Mouse (Mus musculus) stomach, embryonic 14.5 days (tissue): ENCODE results near the gene Stap2. TPM values are rescaled to one million over a fixed set of nuclear protein-coding genes. Genes with fewer than 3 reads are reported as not detected.

Source experiments
- ATAC-seq: fragments of 200-750 bp; cut with Nextera tagmentation; 2 replicates; pipeline ENCODE4 v1.8.0; 2017; ENCODE audit warnings: low read depth, moderate TSS enrichment; ENCODE audit not compliant: insufficient number of reproducible peaks, insufficient read depth, low FRiP score
- H3K27ac ChIP-seq: fragments of 300-500 bp; sonication (generic); 2 replicates; pipeline ENCODE4 v1.5.1; 2014; ENCODE audit warnings: mild to moderate bottlenecking, low read length, moderate library complexity, mixed read lengths
- H3K27me3 ChIP-seq: fragments of 300-500 bp; sonication (generic); 2 replicates; pipeline ENCODE4 v1.6.1; 2014; ENCODE audit warnings: low read length, control low read depth, mixed read lengths; ENCODE audit not compliant: control insufficient read depth, insufficient read depth
- H3K36me3 ChIP-seq: fragments of 300-500 bp; sonication (generic); 2 replicates; pipeline ENCODE4 v1.6.1; 2014; ENCODE audit warnings: mild to moderate bottlenecking, control low read depth, low read length, moderate library complexity, mixed read lengths; ENCODE audit not compliant: control insufficient read depth, insufficient read depth
- H3K4me1 ChIP-seq: fragments of 300-500 bp; sonication (generic); 2 replicates; pipeline ENCODE4 v1.6.1; 2014; ENCODE audit warnings: low read length, control low read depth, mixed read lengths; ENCODE audit not compliant: control insufficient read depth, insufficient read depth
- H3K4me2 ChIP-seq: fragments of 300-500 bp; sonication (generic); replicated peaks from 2 replicates; pipeline ENCODE4 v1.6.1; 2014; ENCODE audit warnings: low read depth, low read length, control low read depth
- H3K4me3 ChIP-seq: fragments of 300-500 bp; sonication (generic); 2 replicates; pipeline ENCODE4 v1.5.1; 2014; ENCODE audit warnings: low read depth, low read length, control low read depth
- H3K9ac ChIP-seq: fragments of 300-500 bp; sonication (generic); replicated peaks from 2 replicates; pipeline ENCODE4 v1.6.1; 2014; ENCODE audit warnings: low read depth, mild to moderate bottlenecking, control low read depth, low read length, moderate library complexity, mixed read lengths
- H3K9me3 ChIP-seq: fragments of 300-500 bp; sonication (generic); 2 replicates; pipeline ENCODE4 v1.6.1; 2016; ENCODE audit warnings: low read depth, low read length, control low read depth; ENCODE audit not compliant: control insufficient read depth
- WGBS: fragments of 180-500 bp; shearing (Covaris S2); extraction: QIAGEN DNeasy Blood & Tissue Kit; methylation state at CpG from one replicate; pipeline ENCODE4 v1.1.7; 2014; 5-methylcytosine and 5-hydroxymethylcytosine counted together
- polyA plus RNA-seq: library from polyadenylated mRNA; unstranded; fragments of >200 nt; fragmentation: Nextera tagmentation; extraction: Ambion mirVana; gene quantifications from 2 replicates; pipeline ENCODE4 v1.2.1, GENCODE M21; 2014

The Stap2 gene
- polyA plus RNA-seq, 1 experiment from 2014 or later, result 19.7 TPM

- Histone ChIP-seq H3K9ac (peak within 1 kb of the TSS; percentile 94), H3K4me1 (peaks cover 21% of the 10 kb centered on the region), H3K4me3 (peak within 1 kb of the TSS; percentile 82), H3K27ac (peak within 1 kb of the TSS; percentile 91), H3K36me3 (peaks cover 16% of the 10 kb centered on the region), H3K4me2 (peak within 1 kb of the TSS; percentile 79), H3K27me3 (no peaks in the 10 kb centered on the region), H3K9me3 (no peaks in the 10 kb centered on the region)
- under 1% methylated on average over 74 of the region's 74 CpGs for WGBS
- ATAC-seq, result peak; percentile 90
Observed at GRCm38 (mm10) chr17:56036176-56036900, 31.0 kb upstream of the Stap2 start, which contains the start of gene Sh3gl1. TSS of gene Sh3gl1 (minus strand) at chr17:56036635.

- no peaks in the 10 kb centered on the region for H3K27me3 ChIP-seq
- H3K4me1 ChIP-seq, result peaks cover 18% of the 10 kb centered on the region
- H3K9me3 ChIP-seq, result no peaks in the 10 kb centered on the region
- H3K9ac ChIP-seq, result peak overlapping the region; percentile 94; the same call in 1 of the 2 replicates
- H3K4me2 ChIP-seq, result peak overlapping the region; percentile 79
- H3K36me3 ChIP-seq, result peaks cover 20% of the 10 kb centered on the region
- 54% methylated on average over 4 of the region's 4 CpGs for WGBS
- no peak for ATAC-seq
- H3K27ac ChIP-seq, result no peak overlapping the region; the same call in 1 of the 2 replicates
- peak overlapping the region; percentile 82 for H3K4me3 ChIP-seq
Observed at GRCm38 (mm10) chr17:56035216-56035615, 29.8 kb upstream of the Stap2 start.

GRCm38 (mm10) chr17:56034726-56035100, 29.3 kb upstream of the Stap2 start:
- H3K27ac ChIP-seq, result no peak overlapping the region
- no peak overlapping the region for H3K9ac ChIP-seq
- no peaks in the 10 kb centered on the region for H3K27me3 ChIP-seq
- peak overlapping the region; percentile 82; the same call in 1 of the 2 replicates for H3K4me3 ChIP-seq
- H3K4me1 ChIP-seq, result peaks cover 18% of the 10 kb centered on the region
- H3K4me2 ChIP-seq, result peak overlapping the region; percentile 79
- ATAC-seq, result no peak
- peaks cover 21% of the 10 kb centered on the region for H3K36me3 ChIP-seq
- WGBS, result 72% methylated on average over 6 of the region's 6 CpGs
- H3K9me3 ChIP-seq, result no peaks in the 10 kb centered on the region

- Histone ChIP-seq H3K9ac (no peak overlapping the region), H3K4me2 (peak overlapping the region; percentile 79; the same call in 1 of the 2 replicates)
Observed at GRCm38 (mm10) chr17:56034040-56034725, 28.8 kb upstream of the Stap2 start.

GRCm38 (mm10) chr17:56032831-56033230, 27.4 kb upstream of the Stap2 start:
- H3K9me3 ChIP-seq, result no peaks in the 10 kb centered on the region
- peaks cover 18% of the 10 kb centered on the region for H3K4me1 ChIP-seq
- H3K4me3 ChIP-seq, result no peak overlapping the region
- peaks cover 31% of the 10 kb centered on the region for H3K36me3 ChIP-seq
- H3K27ac ChIP-seq, result no peak overlapping the region
- H3K4me2 ChIP-seq, result no peak overlapping the region
- ATAC-seq, result no peak
- no peak overlapping the region for H3K9ac ChIP-seq
- H3K27me3 ChIP-seq, result no peaks in the 10 kb centered on the region
- 67% methylated on average over 7 of the region's 7 CpGs for WGBS

More at GRCm38 (mm10) chr17:56034040-56034725, 28.8 kb upstream of the Stap2 start:
- 84% methylated on average over 7 of the region's 7 CpGs for WGBS
- Histone ChIP-seq H3K9me3 (no peaks in the 10 kb centered on the region), H3K36me3 (peaks cover 24% of the 10 kb centered on the region), H3K4me1 (peaks cover 18% of the 10 kb centered on the region), H3K4me3 (no peak overlapping the region), H3K27me3 (no peaks in the 10 kb centered on the region), H3K27ac (no peak overlapping the region)
- ATAC-seq, result no peak

- Histone ChIP-seq H3K4me1 (peaks cover 18% of the 10 kb centered on the region), H3K9ac (no peak overlapping the region), H3K36me3 (peaks cover 31% of the 10 kb centered on the region), H3K9me3 (no peaks in the 10 kb centered on the region), H3K27ac (no peak overlapping the region), H3K27me3 (no peaks in the 10 kb centered on the region), H3K4me2 (no peak overlapping the region), H3K4me3 (no peak overlapping the region)
- 77% methylated on average over 6 of the region's 6 CpGs for WGBS
- ATAC-seq, result no peak
Observed at GRCm38 (mm10) chr17:56032127-56032733, 26.8 kb upstream of the Stap2 start.

- Histone ChIP-seq H3K4me2 (no peak overlapping the region), H3K27me3 (no peaks in the 10 kb centered on the region), H3K36me3 (peaks cover 31% of the 10 kb centered on the region), H3K9ac (no peak overlapping the region), H3K4me1 (peaks cover 18% of the 10 kb centered on the region), H3K4me3 (no peak overlapping the region), H3K27ac (no peak overlapping the region), H3K9me3 (no peaks in the 10 kb centered on the region)
- 89% methylated on average over 7 of the region's 7 CpGs for WGBS
- no peak for ATAC-seq
Observed at GRCm38 (mm10) chr17:56031431-56031830, 26.0 kb upstream of the Stap2 start.

GRCm38 (mm10) chr17:56030919-56031318, 25.5 kb upstream of the Stap2 start:
- peaks cover 31% of the 10 kb centered on the region for H3K36me3 ChIP-seq
- no peaks in the 10 kb centered on the region for H3K9me3 ChIP-seq
- 46% methylated on average over 5 of the region's 5 CpGs for WGBS
- no peak for ATAC-seq
- H3K4me2 ChIP-seq, result no peak overlapping the region
- H3K4me3 ChIP-seq, result no peak overlapping the region
- no peaks in the 10 kb centered on the region for H3K27me3 ChIP-seq
- peaks cover 18% of the 10 kb centered on the region for H3K4me1 ChIP-seq
- no peak overlapping the region for H3K9ac ChIP-seq
- H3K27ac ChIP-seq, result no peak overlapping the region
